Mouse (Mus musculus): ENCODE measurements around the gene Gm11168.
"Not testable (repeated sequence)": the region's sequence is repeated elsewhere in the genome, so short reads cannot be mapped to it uniquely, and the experiment has no call there.

DNA sequence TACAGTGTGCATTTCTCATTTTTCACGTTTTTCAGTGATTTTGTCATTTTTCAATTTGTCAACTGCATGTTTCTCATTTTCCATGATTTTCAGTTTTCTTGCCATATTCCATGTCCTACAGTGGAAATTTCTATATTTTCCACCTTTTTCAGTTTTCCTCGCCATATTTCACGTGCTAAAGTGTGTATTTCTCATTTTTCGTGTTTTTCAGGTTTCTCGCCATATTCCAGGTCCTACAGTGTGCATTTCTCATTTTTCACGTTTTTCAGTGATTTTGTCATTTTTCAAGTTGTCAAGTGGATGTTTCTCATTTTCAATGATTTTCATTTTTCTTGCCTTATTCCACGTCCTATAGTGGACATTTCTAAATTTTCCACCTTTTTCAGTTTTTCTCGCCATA lies 33.4 kb downstream of the Gm11168 start, which contains the start of gene Gm10715:
- TF ChIP-seq CTCF (IDR thresholded peaks at IDR 0.05; ENCODE audit: extremely low read depth, insufficient read depth, insufficient read length, insufficient replicate concordance); POLR2A (IDR thresholded peaks at IDR 0.05; ENCODE audit: low read depth, low read length): not testable (repeated sequence)
